Mouse (Mus musculus): ENCODE results near the gene Ambra1. TPM values are rescaled to one million over a fixed set of nuclear protein-coding genes. Genes with fewer than 3 reads are reported as not detected.

Gene Ambra1
- polyA plus RNA-seq, 1 experiment from 2014 or later = 8.7 TPM

GRCm38 (mm10) chr2:91925442-91925841 is 195.5 kb downstream of the Ambra1 start:
- Histone ChIP-seq H3K27me3 (replicated peaks) (peaks cover 81% of the 10 kb centered on the region), H3K4me1 (peaks cover 62% of the 10 kb centered on the region), H3K4me2 (no peak overlapping the region), H3K27ac (no peak overlapping the region), H3K9ac (no peak overlapping the region), H3K36me3 (no peaks in the 10 kb centered on the region), H3K4me3 (no peak overlapping the region), H3K9me3 (replicated peaks) (no peaks in the 10 kb centered on the region)
- 82% methylated on average over 15 of the region's 15 CpGs for WGBS (ENCODE audit: insufficient replicate concordance)
- no peak for ATAC-seq

GRCm38 (mm10) chr2:91926949-91927348 is 197.0 kb downstream of the Ambra1 start, which contains the start of gene Chrm4:
TSS of gene Chrm4 (plus strand) at chr2:91927249.
- H3K27me3 ChIP-seq (replicated peaks) = peaks cover 81% of the 10 kb centered on the region
- no peak within 1 kb of the TSS for H3K9ac ChIP-seq
- 77% methylated on average over 3 of the region's 3 CpGs for WGBS (ENCODE audit: insufficient replicate concordance)
- no peak within 1 kb of the TSS for H3K4me3 ChIP-seq
- ATAC-seq = no peak
- no peak within 1 kb of the TSS for H3K27ac ChIP-seq
- H3K9me3 ChIP-seq (replicated peaks) = no peaks in the 10 kb centered on the region
- H3K4me1 ChIP-seq = peaks cover 66% of the 10 kb centered on the region
- H3K4me2 ChIP-seq = peak within 1 kb of the TSS; percentile 54
- no peaks in the 10 kb centered on the region for H3K36me3 ChIP-seq

- peak overlapping the region; percentile 54 for H3K4me2 ChIP-seq
- ATAC-seq = no peak
- no peak overlapping the region for H3K27ac ChIP-seq
- 36% methylated on average over 34 of the region's 34 CpGs for WGBS (ENCODE audit: insufficient replicate concordance)
- H3K4me3 ChIP-seq = no peak overlapping the region
- peaks cover 66% of the 10 kb centered on the region for H3K4me1 ChIP-seq
- H3K9ac ChIP-seq = no peak overlapping the region
- H3K9me3 ChIP-seq (replicated peaks) = no peaks in the 10 kb centered on the region
- peaks cover 4% of the 10 kb centered on the region for H3K36me3 ChIP-seq
- peaks cover 71% of the 10 kb centered on the region for H3K27me3 ChIP-seq (replicated peaks)
Observed at GRCm38 (mm10) chr2:91927826-91928533, 198.0 kb downstream of the Ambra1 start.

DNA sequence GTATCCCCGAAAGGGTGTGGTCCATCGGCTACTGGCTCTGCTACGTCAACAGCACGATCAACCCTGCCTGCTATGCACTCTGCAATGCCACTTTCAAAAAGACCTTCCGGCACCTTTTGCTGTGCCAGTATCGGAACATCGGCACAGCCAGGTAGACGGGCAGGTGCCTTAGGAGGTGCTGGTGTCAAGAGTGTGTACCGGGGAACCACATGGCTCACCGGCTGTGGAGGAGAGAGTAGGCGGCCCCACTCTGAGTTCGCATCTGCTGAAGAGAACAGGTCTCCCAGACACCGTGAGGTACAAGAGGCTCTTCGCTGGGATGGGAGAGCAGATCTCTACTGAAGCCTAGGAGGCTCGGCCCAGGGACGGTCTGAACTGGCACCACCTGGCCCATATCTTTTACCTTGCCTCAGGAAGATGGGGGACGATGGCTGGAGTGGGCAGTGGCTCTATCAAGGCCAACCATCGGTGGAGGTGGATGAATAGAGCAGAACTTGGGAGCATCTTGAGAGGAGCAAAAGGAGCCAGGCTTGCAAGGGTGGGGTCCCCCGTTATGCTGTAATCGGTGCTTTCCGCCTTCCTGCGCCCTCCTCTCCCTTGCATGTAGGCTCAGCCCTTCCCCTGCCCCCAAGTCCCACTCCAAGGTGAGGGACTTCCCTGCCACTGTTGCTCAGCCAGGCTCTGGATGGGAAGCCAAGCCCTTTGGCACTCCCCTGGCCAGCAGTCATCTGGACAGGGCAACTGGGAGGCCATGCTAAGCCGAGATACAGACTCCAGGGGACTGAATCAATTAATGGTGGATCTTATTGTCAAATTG is 198.8 kb downstream of the Ambra1 start:
- Histone ChIP-seq H3K27me3 (replicated peaks) (peaks cover 63% of the 10 kb centered on the region), H3K27ac (no peak overlapping the region), H3K4me3 (no peak overlapping the region), H3K9ac (no peak overlapping the region), H3K36me3 (peaks cover 11% of the 10 kb centered on the region), H3K4me1 (peaks cover 66% of the 10 kb centered on the region), H3K4me2 (no peak overlapping the region), H3K9me3 (replicated peaks) (no peaks in the 10 kb centered on the region)
- no peak for ATAC-seq
- WGBS (ENCODE audit: insufficient replicate concordance) = 66% methylated on average over 23 of the region's 23 CpGs

- 62% methylated on average over 3 of the region's 3 CpGs for WGBS (ENCODE audit: insufficient replicate concordance)
Observed at GRCm38 (mm10) chr2:91929455-91929854, 199.5 kb downstream of the Ambra1 start.

GRCm38 (mm10) chr2:91929936-91930335 is 200.0 kb downstream of the Ambra1 start:
- WGBS (ENCODE audit: insufficient replicate concordance) = 24% methylated on average over 12 of the region's 12 CpGs
- Histone ChIP-seq H3K27ac (no peak overlapping the region), H3K9me3 (replicated peaks) (no peaks in the 10 kb centered on the region), H3K4me3 (peak overlapping the region; percentile 50), H3K27me3 (replicated peaks) (peaks cover 51% of the 10 kb centered on the region), H3K4me1 (peaks cover 75% of the 10 kb centered on the region), H3K4me2 (peak overlapping the region; percentile 73), H3K36me3 (peaks cover 23% of the 10 kb centered on the region), H3K9ac (no peak overlapping the region)
- no peak for ATAC-seq

More at GRCm38 (mm10) chr2:91929455-91929854, 199.5 kb downstream of the Ambra1 start:
- no peak for ATAC-seq
- Histone ChIP-seq H3K27me3 (replicated peaks) (peaks cover 56% of the 10 kb centered on the region), H3K9me3 (replicated peaks) (no peaks in the 10 kb centered on the region), H3K27ac (no peak overlapping the region), H3K4me1 (peaks cover 70% of the 10 kb centered on the region), H3K9ac (no peak overlapping the region), H3K4me3 (no peak overlapping the region), H3K36me3 (peaks cover 19% of the 10 kb centered on the region), H3K4me2 (peak overlapping the region; percentile 73; the same call in 1 of the 2 replicates)

- Histone ChIP-seq H3K9ac (peak overlapping the region; percentile 55), H3K36me3 (peaks cover 32% of the 10 kb centered on the region), H3K9me3 (replicated peaks) (no peaks in the 10 kb centered on the region), H3K4me3 (peak overlapping the region; percentile 50), H3K4me1 (peaks cover 72% of the 10 kb centered on the region), H3K4me2 (peak overlapping the region; percentile 73), H3K27me3 (replicated peaks) (peaks cover 42% of the 10 kb centered on the region), H3K27ac (peak overlapping the region; percentile 64; the same call in 1 of the 2 replicates)
- ATAC-seq = no peak
- 27% methylated on average over 23 of the region's 23 CpGs for WGBS (ENCODE audit: insufficient replicate concordance)
Observed at GRCm38 (mm10) chr2:91930761-91931291, 200.9 kb downstream of the Ambra1 start.

DNA sequence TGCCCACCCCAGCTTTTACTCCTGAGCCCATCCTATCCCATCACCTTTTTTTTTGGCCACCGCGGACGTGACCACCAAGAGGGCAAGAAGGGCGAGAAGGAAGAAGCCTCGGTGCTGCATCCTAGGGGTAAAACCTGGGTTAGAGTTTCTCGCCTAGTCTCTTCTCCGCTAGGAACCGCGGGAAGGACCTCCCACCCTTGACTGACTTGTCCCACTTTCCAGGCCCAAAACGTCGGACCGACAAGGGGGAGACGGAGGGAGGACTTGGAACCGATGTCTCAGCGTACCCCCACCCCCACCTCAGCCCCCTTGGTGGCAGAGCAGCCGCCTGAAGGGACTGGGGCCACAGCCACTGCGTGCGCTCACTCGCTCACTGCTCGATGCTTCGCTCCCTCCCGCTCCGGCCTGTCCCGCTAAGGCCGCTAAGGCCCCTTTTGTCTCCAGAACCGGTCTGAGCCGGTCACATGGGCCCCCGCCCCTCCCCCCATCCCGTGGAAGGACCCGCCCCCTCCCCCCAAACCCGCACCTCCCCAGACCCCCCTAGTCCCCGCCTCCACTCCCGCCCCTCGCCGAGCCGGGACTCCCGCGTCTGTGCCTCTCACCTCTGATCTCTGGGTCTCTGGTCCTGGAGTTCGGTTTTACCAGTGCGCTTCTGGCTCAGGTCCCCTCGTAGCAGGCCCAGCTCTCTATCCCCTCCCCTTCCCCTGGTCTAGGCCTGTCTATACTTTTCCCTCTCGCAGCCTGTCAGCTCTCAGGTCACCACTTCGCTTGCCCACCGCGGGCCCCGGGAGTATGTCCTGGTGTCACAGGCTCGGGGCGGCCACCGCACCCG is 201.6 kb downstream of the Ambra1 start:
- WGBS (ENCODE audit: insufficient replicate concordance) = 9% methylated on average over 47 of the region's 50 CpGs
- Histone ChIP-seq H3K27me3 (replicated peaks) (peaks cover 35% of the 10 kb centered on the region), H3K36me3 (peaks cover 40% of the 10 kb centered on the region), H3K4me3 (peak overlapping the region; percentile 50), H3K4me2 (peak overlapping the region; percentile 73), H3K9ac (peak overlapping the region; percentile 55), H3K4me1 (peaks cover 72% of the 10 kb centered on the region), H3K27ac (peak overlapping the region; percentile 64), H3K9me3 (replicated peaks) (no peaks in the 10 kb centered on the region)
- ATAC-seq = peak; percentile 25

DNA sequence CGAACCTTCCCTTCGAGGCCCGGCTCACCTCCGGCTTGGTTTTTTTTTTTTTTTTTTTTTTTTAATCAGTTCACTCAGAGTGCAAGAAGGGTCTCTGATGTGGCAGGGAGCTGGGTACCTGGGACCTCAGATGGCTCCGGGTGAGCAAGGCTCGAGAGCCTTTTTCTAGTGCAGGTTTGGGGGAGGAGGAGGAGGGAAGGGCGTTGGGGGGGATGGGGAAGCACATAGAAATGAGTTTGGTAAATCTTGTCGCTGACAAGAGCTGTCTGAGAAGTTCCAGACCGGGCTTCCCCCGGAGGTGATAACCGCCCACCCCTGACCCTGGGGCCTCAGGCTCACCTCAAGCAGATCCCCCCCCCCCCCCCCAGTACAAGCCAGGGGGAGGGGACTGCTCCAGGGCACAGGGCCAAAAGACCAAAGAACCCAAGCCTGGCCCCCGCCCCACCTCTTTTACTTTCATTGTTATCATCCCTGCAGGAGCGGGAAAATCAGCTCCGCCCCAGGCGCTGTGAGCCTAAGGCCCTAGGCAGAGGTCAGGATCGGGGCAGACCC is 202.3 kb downstream of the Ambra1 start, which contains the start of gene Mdk:
Gene Mdk (minus strand): TSS at position 138 of the 552 bp plus-strand sequence.
- peak within 1 kb of the TSS; percentile 64 for H3K27ac ChIP-seq
- 3% methylated on average over 16 of the region's 16 CpGs for WGBS (ENCODE audit: insufficient replicate concordance)

DNA sequence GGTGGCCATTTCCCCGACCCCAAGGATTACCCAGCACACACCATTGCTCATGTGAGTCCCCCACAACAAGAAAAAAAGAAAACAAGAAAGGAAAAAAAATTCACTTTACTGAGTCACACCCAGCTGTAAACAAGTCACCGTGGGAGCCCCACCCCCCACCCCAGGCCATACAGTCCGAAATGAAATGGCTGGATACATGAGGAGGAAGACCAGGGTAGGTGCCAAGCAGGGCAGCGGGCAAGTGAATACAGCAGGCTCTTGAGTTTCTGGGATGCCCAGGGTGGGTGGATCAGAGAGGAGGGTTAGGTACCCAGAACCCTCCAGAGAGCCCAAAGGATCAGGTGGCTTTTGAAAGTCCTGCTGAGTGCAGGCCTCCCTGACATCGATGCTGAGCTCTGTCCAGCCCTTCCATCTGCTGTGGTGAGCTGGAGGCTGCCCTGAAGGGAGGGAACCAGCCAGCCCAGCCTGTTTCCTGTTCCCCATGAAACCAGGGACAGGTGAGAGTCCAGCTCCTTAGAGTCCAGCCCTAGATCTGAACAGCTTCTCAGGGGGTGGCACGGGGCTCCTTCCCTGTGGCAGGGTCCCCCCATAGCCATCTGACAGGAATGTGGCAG is 202.9 kb downstream of the Ambra1 start:
- H3K36me3 ChIP-seq = peaks cover 53% of the 10 kb centered on the region
- WGBS (ENCODE audit: insufficient replicate concordance) = 22% methylated on average over 6 of the region's 6 CpGs
- peak overlapping the region; percentile 55 for H3K9ac ChIP-seq

More for the DNA sequence above, 202.3 kb downstream of the Ambra1 start, which contains the start of gene Mdk:
- Histone ChIP-seq H3K9ac (peak within 1 kb of the TSS; percentile 55), H3K27me3 (replicated peaks) (peaks cover 33% of the 10 kb centered on the region), H3K4me3 (peak within 1 kb of the TSS; percentile 50), H3K9me3 (replicated peaks) (no peaks in the 10 kb centered on the region), H3K4me1 (peaks cover 67% of the 10 kb centered on the region), H3K36me3 (peaks cover 46% of the 10 kb centered on the region), H3K4me2 (peak within 1 kb of the TSS; percentile 73)
- ATAC-seq = peak; percentile 44

More for the DNA sequence above, 202.9 kb downstream of the Ambra1 start:
- ATAC-seq = peak; percentile 28; the same call in 1 of the 2 replicates
- Histone ChIP-seq H3K4me3 (peak overlapping the region; percentile 50), H3K27ac (peak overlapping the region; percentile 64), H3K9me3 (replicated peaks) (no peaks in the 10 kb centered on the region), H3K4me2 (peak overlapping the region; percentile 73), H3K4me1 (peaks cover 61% of the 10 kb centered on the region), H3K27me3 (replicated peaks) (peaks cover 33% of the 10 kb centered on the region)

Measured in liver, embryonic 12.5 days (tissue).